Mouse (Mus musculus) liver, embryonic 11.5 days (tissue): ENCODE data around the gene Rhoj. TPM values are rescaled to one million over a fixed set of nuclear protein-coding genes. Genes with fewer than 3 reads are reported as not detected.
"Not testable (repeated sequence)": the region's sequence is repeated elsewhere in the genome, so short reads cannot be mapped to it uniquely, and the experiment has no call there.

Experiments used
- ATAC-seq: fragments of 200-750 bp; cut with Nextera tagmentation; replicated peaks from 2 replicates; pipeline ENCODE4 v1.8.0; 2017; ENCODE audit warnings: moderate number of reproducible peaks, mild to moderate bottlenecking, moderate TSS enrichment, moderate library complexity; ENCODE audit not compliant: low FRiP score
- DNase-seq: peaks from one replicate; pipeline ENCODE4 v3.0.0-alpha.2; 2017; ENCODE audit warnings: low spot score
- H3K27ac ChIP-seq: fragments of 300-500 bp; sonication (generic); 2 replicates; pipeline ENCODE4 v1.5.1; 2014; ENCODE audit warnings: mild to moderate bottlenecking, low read depth, low read length, control low read depth
- H3K27me3 ChIP-seq: fragments of 300-500 bp; sonication (generic); replicated peaks from 2 replicates; pipeline ENCODE4 v1.6.1; 2014; ENCODE audit warnings: low read length, mixed read lengths; ENCODE audit not compliant: control insufficient read depth, insufficient read depth
- H3K36me3 ChIP-seq: fragments of 300-500 bp; sonication (generic); 2 replicates; pipeline ENCODE4 v1.6.1; 2014; ENCODE audit warnings: mild to moderate bottlenecking, low read length, moderate library complexity, mixed read lengths; ENCODE audit not compliant: control insufficient read depth, insufficient read depth
- H3K4me1 ChIP-seq: fragments of 300-500 bp; sonication (generic); replicated peaks from 2 replicates; pipeline ENCODE4 v1.6.1; 2014; ENCODE audit warnings: low read length, mixed read lengths; ENCODE audit not compliant: control insufficient read depth, insufficient read depth
- H3K4me2 ChIP-seq: fragments of 300-500 bp; sonication (generic); 2 replicates; pipeline ENCODE4 v1.6.1; 2014; ENCODE audit warnings: mild to moderate bottlenecking, control low read depth, moderate library complexity
- H3K4me3 ChIP-seq: fragments of 300-500 bp; sonication (generic); 2 replicates; pipeline ENCODE4 v1.5.1; 2014; ENCODE audit warnings: low read depth, low read length, control low read depth
- H3K9ac ChIP-seq: fragments of 300-500 bp; sonication (generic); 2 replicates; pipeline ENCODE4 v1.6.1; 2014; ENCODE audit warnings: low read depth, low read length, control low read depth
- H3K9me3 ChIP-seq: fragments of 300-500 bp; sonication (generic); 2 replicates; pipeline ENCODE4 v1.6.1; 2016; ENCODE audit warnings: low read length, inconsistent platforms, mixed read lengths; ENCODE audit not compliant: control insufficient read depth
- WGBS: fragments of 180-500 bp; shearing (Covaris S2); extraction: QIAGEN DNeasy Blood & Tissue Kit; methylation state at CpG from one replicate; pipeline ENCODE4 v1.1.7; 2014; 5-methylcytosine and 5-hydroxymethylcytosine counted together
- polyA plus RNA-seq: library from polyadenylated mRNA; unstranded; fragments of >200 nt; fragmentation: Nextera tagmentation; extraction: Ambion mirVana; gene quantifications from 2 replicates; pipeline ENCODE4 v1.2.1, GENCODE M21; 2014

Rhoj gene
- polyA plus RNA-seq, 1 experiment from 2014 or later = 16.0 TPM

DNA sequence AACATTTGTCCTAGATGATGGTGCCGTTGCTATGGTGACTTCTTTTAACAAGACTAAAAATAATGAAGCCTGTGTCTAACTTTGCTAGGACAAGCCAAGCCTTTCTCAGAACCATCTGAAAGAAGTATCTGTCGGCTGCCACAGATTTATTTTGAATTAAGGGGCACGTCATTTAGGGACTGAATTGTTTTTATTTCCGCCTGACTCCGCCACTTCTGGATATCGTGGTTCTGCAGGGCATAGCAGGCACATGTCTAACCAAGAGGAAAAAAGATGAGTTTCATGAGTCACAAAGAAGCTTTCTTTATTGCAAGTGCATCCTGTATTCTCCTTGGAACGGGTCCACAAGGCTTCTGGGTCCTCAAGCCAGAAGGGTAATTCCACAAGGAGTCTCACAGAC is 116.2 kb downstream of the Rhoj start:
- no peak for ATAC-seq
- no peaks in the 10 kb centered on the region for H3K4me1 ChIP-seq
- no peak for DNase-seq
- H3K9me3 ChIP-seq = no peaks in the 10 kb centered on the region
- no peak overlapping the region for H3K4me3 ChIP-seq
- H3K4me2 ChIP-seq = no peak overlapping the region
- no peak overlapping the region for H3K27ac ChIP-seq
- no peaks in the 10 kb centered on the region for H3K36me3 ChIP-seq
- H3K9ac ChIP-seq = no peak overlapping the region
- 77% methylated on average over 7 of the region's 7 CpGs for WGBS
- no peaks in the 10 kb centered on the region for H3K27me3 ChIP-seq

DNA sequence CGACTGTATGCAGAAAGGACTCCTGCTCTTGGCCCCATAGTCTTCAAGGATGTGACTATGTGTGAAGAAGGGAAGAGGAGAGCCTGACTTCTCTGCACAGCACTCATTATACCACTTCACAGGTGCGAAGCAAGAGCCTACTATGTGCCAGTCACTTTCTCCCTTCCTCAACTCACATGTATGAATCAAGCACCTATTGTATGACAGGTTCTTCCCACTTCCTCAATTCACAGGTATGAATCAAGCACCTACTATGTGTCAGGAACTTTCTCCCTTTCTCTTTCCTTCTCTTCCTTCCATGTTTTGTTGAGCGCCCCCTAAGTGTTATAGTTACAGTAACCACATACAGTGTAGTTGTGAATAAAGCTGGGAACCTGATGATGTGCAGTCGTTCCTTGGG is 116.7 kb downstream of the Rhoj start:
- DNase-seq = no peak
- WGBS = 86% methylated on average over 4 of the region's 4 CpGs
- H3K4me3 ChIP-seq = no peak overlapping the region
- H3K27me3 ChIP-seq = no peaks in the 10 kb centered on the region
- no peak overlapping the region for H3K27ac ChIP-seq
- no peak overlapping the region for H3K4me2 ChIP-seq
- no peaks in the 10 kb centered on the region for H3K36me3 ChIP-seq
- no peaks in the 10 kb centered on the region for H3K9me3 ChIP-seq
- H3K4me1 ChIP-seq = no peaks in the 10 kb centered on the region
- no peak overlapping the region for H3K9ac ChIP-seq
- ATAC-seq = no peak

DNA sequence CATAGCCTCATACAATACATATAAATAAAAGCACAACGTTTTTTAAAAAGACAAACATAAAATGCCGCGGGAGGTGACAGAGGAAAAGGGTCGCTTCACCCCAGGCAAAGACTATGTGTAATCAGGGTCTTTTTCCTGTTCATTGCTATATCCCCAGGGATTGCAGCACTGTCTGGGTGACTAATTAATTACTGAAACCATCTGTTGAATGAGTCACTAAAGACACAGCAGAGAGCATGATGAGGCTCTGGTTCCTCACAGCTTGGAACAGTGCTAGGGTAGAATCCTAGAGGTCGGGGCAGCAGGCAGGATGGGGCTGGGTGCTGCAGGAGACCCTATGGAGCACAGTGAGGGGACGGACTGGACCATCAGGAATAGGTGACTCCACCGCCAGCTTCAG is 117.8 kb downstream of the Rhoj start:
- Histone ChIP-seq H3K4me2 (no peak overlapping the region), H3K27me3 (no peaks in the 10 kb centered on the region), H3K4me3 (no peak overlapping the region), H3K9me3 (no peaks in the 10 kb centered on the region), H3K27ac (no peak overlapping the region), H3K9ac (no peak overlapping the region), H3K4me1 (no peaks in the 10 kb centered on the region), H3K36me3 (no peaks in the 10 kb centered on the region)
- ATAC-seq = no peak
- no peak for DNase-seq
- WGBS = 74% methylated on average over 7 of the region's 7 CpGs

DNA sequence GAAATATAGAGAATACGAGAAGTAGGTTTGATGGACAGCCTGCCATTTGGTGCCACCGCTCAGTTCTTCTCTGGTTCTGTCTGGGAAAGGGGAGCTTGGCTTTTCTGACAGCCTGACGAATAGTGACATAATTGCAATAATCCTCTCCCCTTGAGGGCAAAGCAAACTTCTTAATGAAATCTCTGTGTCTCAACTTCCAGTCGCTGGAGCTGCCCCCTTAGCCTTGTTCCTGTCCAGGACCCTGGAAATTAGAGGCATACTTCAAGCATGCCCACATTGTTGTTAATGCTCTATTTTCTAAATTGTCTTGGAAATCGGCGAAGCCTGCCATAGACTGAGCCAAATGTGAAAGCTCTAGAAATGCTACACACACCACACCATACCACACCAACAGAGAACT is 120.6 kb downstream of the Rhoj start:
- WGBS = 88% methylated on average over 6 of the region's 6 CpGs
- no peaks in the 10 kb centered on the region for H3K9me3 ChIP-seq
- no peaks in the 10 kb centered on the region for H3K36me3 ChIP-seq
- no peaks in the 10 kb centered on the region for H3K4me1 ChIP-seq
- DNase-seq (no peak), ATAC-seq (no peak)
- H3K9ac ChIP-seq = no peak overlapping the region
- no peak overlapping the region for H3K27ac ChIP-seq
- no peak overlapping the region for H3K4me2 ChIP-seq
- no peak overlapping the region for H3K4me3 ChIP-seq
- H3K27me3 ChIP-seq = no peaks in the 10 kb centered on the region

DNA sequence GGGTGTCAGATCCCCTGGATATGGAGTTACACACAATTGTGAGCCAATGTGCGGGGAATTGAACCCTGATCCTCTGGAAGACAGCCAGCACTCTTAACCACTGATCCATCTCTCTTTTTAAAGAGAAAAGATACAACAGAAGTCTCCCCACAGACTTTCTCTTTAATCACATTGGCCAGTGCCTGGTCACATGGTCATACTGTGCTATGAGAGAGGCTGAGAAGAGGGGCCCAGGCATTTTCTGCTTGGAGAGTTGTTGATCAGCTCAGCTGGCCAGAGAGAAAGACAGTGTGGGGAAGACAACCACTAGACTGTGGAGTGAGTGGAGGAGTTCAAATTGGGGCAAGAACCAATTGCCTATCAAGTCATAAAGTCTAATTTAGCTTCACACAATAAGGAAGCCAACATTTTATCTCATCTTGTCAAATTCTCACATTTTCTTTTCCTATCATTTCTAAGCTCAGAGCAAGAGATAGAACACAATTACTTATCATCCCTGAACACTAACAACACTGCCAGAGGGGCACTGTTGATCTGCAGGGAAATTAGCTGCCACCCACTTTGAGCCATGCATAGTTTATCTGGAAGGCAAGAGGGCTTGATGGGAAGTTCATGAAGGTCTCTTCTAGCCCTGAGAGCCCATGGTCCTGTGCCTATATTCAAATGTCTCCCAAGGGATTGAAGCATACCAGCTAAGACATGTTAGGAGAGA is 121.7 kb downstream of the Rhoj start:
- H3K36me3 ChIP-seq = no peaks in the 10 kb centered on the region
- no peak overlapping the region for H3K4me3 ChIP-seq
- WGBS = 86% methylated on average over 1 of the region's 1 CpGs
- no peaks in the 10 kb centered on the region for H3K27me3 ChIP-seq
- no peak overlapping the region for H3K9ac ChIP-seq
- no peak overlapping the region for H3K4me2 ChIP-seq
- no peaks in the 10 kb centered on the region for H3K9me3 ChIP-seq
- DNase-seq = no peak
- no peaks in the 10 kb centered on the region for H3K4me1 ChIP-seq
- H3K27ac ChIP-seq = no peak overlapping the region
- peak; percentile 67 for ATAC-seq

DNA sequence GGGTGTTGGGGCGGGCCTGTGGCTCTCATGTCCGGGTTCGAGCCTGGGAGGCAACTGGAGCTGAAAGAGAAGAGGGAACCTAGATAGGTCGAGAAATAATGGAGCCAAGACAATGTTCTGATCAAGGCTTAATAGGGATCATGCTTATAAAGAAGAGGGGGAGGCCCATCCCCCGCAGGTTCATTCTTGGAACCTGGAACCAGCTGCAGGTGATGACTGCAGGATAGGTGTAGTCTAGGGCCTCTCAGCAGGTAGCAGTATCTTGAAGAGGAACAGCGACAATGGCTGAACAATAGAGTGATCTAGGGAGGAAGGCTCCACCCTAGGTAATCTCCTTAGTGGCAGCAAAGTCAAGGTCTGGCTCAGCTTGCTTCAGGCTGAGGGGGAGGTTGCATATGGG is 124.3 kb downstream of the Rhoj start:
- WGBS = 79% methylated on average over 6 of the region's 6 CpGs
- not testable (repeated sequence) for ATAC-seq, H3K36me3 ChIP-seq, H3K9me3 ChIP-seq, DNase-seq, H3K4me1 ChIP-seq, H3K9ac ChIP-seq, H3K27me3 ChIP-seq, H3K27ac ChIP-seq, H3K4me2 ChIP-seq, H3K4me3 ChIP-seq

DNA sequence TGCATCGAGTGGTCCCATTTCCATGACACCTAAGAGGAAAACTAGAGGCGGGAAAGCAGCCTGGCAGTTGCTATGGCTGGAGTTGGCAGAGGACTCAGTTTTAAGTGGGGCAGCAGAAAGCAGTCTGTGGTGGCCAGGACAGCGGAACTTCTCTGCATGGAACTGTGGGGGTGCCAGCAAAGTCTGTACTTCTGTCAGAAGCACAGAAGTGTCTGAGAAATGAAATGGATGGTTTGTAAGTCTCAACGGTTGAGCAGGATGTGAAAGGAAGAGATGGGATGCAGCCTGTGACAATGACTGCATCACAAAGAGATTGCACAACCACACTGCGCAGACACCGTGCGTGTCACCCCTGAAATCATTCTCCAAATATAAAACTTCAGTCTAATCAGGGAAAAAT is 138.1 kb downstream of the Rhoj start:
- Histone ChIP-seq H3K4me3 (no peak overlapping the region), H3K36me3 (no peaks in the 10 kb centered on the region), H3K27me3 (no peaks in the 10 kb centered on the region), H3K4me1 (no peaks in the 10 kb centered on the region), H3K4me2 (no peak overlapping the region), H3K9ac (no peak overlapping the region), H3K27ac (no peak overlapping the region), H3K9me3 (no peaks in the 10 kb centered on the region)
- ATAC-seq = no peak
- 87% methylated on average over 7 of the region's 7 CpGs for WGBS
- DNase-seq = no peak

DNA sequence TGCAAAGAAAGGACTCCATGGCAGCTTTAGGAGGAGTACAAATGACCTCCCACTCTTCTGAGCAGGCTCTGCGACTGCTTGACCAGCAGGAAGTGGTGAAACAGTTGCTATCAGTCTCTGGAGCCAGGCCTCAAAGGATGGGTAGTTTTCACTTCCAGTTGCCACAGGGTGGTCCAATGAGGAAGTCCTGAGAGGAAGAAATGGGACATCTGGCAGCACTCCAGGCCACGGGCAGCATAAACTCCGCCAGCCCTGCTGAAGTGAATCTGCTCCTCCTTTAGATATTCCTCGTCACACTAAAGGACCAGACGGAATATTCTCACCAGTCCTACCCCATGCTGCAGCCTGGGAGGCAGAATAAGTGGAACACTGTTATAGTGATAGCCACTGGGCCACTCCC is 140.8 kb downstream of the Rhoj start:
- H3K27me3 ChIP-seq = no peaks in the 10 kb centered on the region
- peaks cover 2% of the 10 kb centered on the region; the same call in 1 of the 2 replicates for H3K36me3 ChIP-seq
- no peak overlapping the region for H3K9ac ChIP-seq
- no peak overlapping the region for H3K4me3 ChIP-seq
- no peak for DNase-seq
- WGBS = 50% methylated on average over 5 of the region's 5 CpGs
- no peak for ATAC-seq
- no peaks in the 10 kb centered on the region for H3K9me3 ChIP-seq
- H3K27ac ChIP-seq = no peak overlapping the region
- H3K4me2 ChIP-seq = no peak overlapping the region
- no peaks in the 10 kb centered on the region for H3K4me1 ChIP-seq

DNA sequence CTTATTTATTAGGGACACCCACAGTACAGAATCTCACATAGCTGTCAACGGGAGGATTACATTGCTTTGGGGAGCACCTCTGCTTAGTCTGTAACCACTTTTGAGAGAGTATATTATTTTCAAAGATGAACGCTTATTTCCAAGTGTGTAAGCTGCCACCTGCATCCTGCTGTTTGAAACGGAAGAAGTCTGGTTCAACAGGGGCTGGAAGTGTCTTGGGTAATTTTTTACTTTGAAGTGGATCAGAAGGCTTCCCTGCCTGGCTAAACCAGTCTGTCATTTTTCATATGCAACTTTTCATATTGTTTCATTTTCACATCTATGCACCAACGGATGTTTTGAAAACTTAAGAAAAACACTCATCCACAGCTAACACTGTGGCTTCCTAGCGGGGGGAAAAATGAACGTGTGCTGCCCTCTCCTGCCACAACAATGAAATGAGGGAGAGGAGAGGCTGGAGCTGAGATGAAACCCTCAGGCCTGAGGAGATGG is 141.4 kb downstream of the Rhoj start:
- Histone ChIP-seq H3K9ac (no peak overlapping the region), H3K36me3 (peaks cover 2% of the 10 kb centered on the region; the same call in 1 of the 2 replicates), H3K27me3 (no peaks in the 10 kb centered on the region), H3K9me3 (no peaks in the 10 kb centered on the region), H3K4me3 (no peak overlapping the region), H3K4me2 (no peak overlapping the region), H3K27ac (no peak overlapping the region), H3K4me1 (no peaks in the 10 kb centered on the region)
- ATAC-seq = no peak
- no peak for DNase-seq
- WGBS = 62% methylated on average over 6 of the region's 6 CpGs
